Mouse (Mus musculus) spleen, embryonic (tissue): ENCODE results near the gene Sik3.
"Not testable (repeated sequence)": the region's sequence is repeated elsewhere in the genome, so short reads cannot be mapped to it uniquely, and the experiment has no call there.

Experiments used
- CTCF ChIA-PET: fragments of 350-600 bp; sonication (Branson Sonifier 250); formaldehyde crosslinking; loops from one replicate; lab custom pipeline; 2022; lab: Charles Lee

The Sik3 gene

GRCm38 (mm10) chr9:46049525-46049924 is 36.9 kb downstream of the Sik3 start:
- CTCF ChIA-PET, result no interaction called here

GRCm38 (mm10) chr9:46050203-46050602 is 37.6 kb downstream of the Sik3 start:
- CTCF ChIA-PET, result interaction anchor here (0.6 kb wide), 1 partner anchor 69 kb away, joined by 4 read pairs; no protein-coding TSS in a partner anchor

- CTCF ChIA-PET, result interaction anchor here (0.7 kb wide), 1 partner anchor 286 kb away, joined by 3 read pairs; no protein-coding TSS in a partner anchor
These were observed 40.5 kb downstream of the Sik3 start for GRCm38 (mm10) chr9:46053014-46053666.

- CTCF ChIA-PET, result no interaction called here
These were observed 45.4 kb downstream of the Sik3 start for GRCm38 (mm10) chr9:46058065-46058464.

GRCm38 (mm10) chr9:46060249-46060648 is 47.6 kb downstream of the Sik3 start:
- CTCF ChIA-PET, result no interaction called here

- CTCF ChIA-PET, result no interaction called here
These were observed 49.2 kb downstream of the Sik3 start for GRCm38 (mm10) chr9:46061696-46062425.

- CTCF ChIA-PET, result no interaction called here
These were observed 51.7 kb downstream of the Sik3 start for GRCm38 (mm10) chr9:46064331-46064730.

- CTCF ChIA-PET, result no interaction called here
These were observed 54.1 kb downstream of the Sik3 start for GRCm38 (mm10) chr9:46066711-46067110.

- CTCF ChIA-PET, result no interaction called here
These were observed 55.1 kb downstream of the Sik3 start for GRCm38 (mm10) chr9:46067691-46068090.

GRCm38 (mm10) chr9:46069013-46069412 is 56.4 kb downstream of the Sik3 start:
- CTCF ChIA-PET, result no interaction called here

- CTCF ChIA-PET, result no interaction called here
These were observed 59.6 kb downstream of the Sik3 start for GRCm38 (mm10) chr9:46072101-46072835.

GRCm38 (mm10) chr9:46073443-46073842 is 60.8 kb downstream of the Sik3 start:
- CTCF ChIA-PET, result no interaction called here

GRCm38 (mm10) chr9:46075578-46075977 is 63.0 kb downstream of the Sik3 start:
- CTCF ChIA-PET, result no interaction called here

- CTCF ChIA-PET, result no interaction called here
These were observed 69.8 kb downstream of the Sik3 start for GRCm38 (mm10) chr9:46082381-46082821.

- CTCF ChIA-PET, result interaction anchor here (0.6 kb wide), 1 partner anchor 18 kb away, joined by 3 read pairs; no protein-coding TSS in a partner anchor
These were observed 70.9 kb downstream of the Sik3 start for GRCm38 (mm10) chr9:46083490-46083893.

GRCm38 (mm10) chr9:46085898-46086297 is 73.3 kb downstream of the Sik3 start:
- CTCF ChIA-PET, result no interaction called here

- CTCF ChIA-PET, result no interaction called here
These were observed 74.2 kb downstream of the Sik3 start for GRCm38 (mm10) chr9:46086826-46087225.

GRCm38 (mm10) chr9:46087461-46087860 is 74.8 kb downstream of the Sik3 start:
- CTCF ChIA-PET, result no interaction called here

GRCm38 (mm10) chr9:46088722-46089121 is 76.1 kb downstream of the Sik3 start:
- CTCF ChIA-PET, result no interaction called here

GRCm38 (mm10) chr9:46090066-46090465 is 77.4 kb downstream of the Sik3 start:
- CTCF ChIA-PET, result no interaction called here

GRCm38 (mm10) chr9:46091157-46091556 is 78.5 kb downstream of the Sik3 start:
- CTCF ChIA-PET, result not testable (repeated sequence)

- CTCF ChIA-PET, result no interaction called here
These were observed 80.0 kb downstream of the Sik3 start for GRCm38 (mm10) chr9:46092633-46093032.
